Mouse (Mus musculus) hindbrain, embryonic 10.5 days (tissue): Measurements from ENCODE around the gene Kncn. TPM values are rescaled to one million over a fixed set of nuclear protein-coding genes. Genes with fewer than 3 reads are reported as not detected.

Source experiments
- DNase-seq: peaks from one replicate; pipeline ENCODE4 v3.0.0-alpha.2; 2017; ENCODE audit warnings: low spot score
- H3K27ac ChIP-seq: fragments of 300-500 bp; sonication (generic); 2 replicates; pipeline ENCODE4 v1.5.1; 2016; ENCODE audit warnings: mild to moderate bottlenecking, moderate library complexity
- H3K27me3 ChIP-seq: fragments of 300-500 bp; sonication (generic); 2 replicates; pipeline ENCODE4 v1.6.1; 2016; ENCODE audit warnings: mild to moderate bottlenecking; ENCODE audit not compliant: poor library complexity, insufficient read depth, severe bottlenecking
- H3K36me3 ChIP-seq: fragments of 300-500 bp; sonication (generic); 2 replicates; pipeline ENCODE4 v1.6.1; 2016; ENCODE audit warnings: mild to moderate bottlenecking, moderate library complexity
- H3K4me1 ChIP-seq: fragments of 300-500 bp; sonication (generic); replicated peaks from 2 replicates; pipeline ENCODE4 v1.6.1; 2016; ENCODE audit warnings: mild to moderate bottlenecking
- H3K4me3 ChIP-seq: fragments of 300-500 bp; sonication (generic); 2 replicates; pipeline ENCODE4 v1.5.1; 2016; ENCODE audit warnings: mild to moderate bottlenecking, moderate library complexity
- H3K9me3 ChIP-seq: fragments of 300-500 bp; sonication (generic); 2 replicates; pipeline ENCODE4 v1.6.1; 2016; ENCODE audit warnings: mild to moderate bottlenecking, moderate library complexity
- WGBS: fragments of 180-500 bp; shearing (Covaris S2); methylation state at CpG from one replicate; pipeline ENCODE4 v1.1.7; 2016; 5-methylcytosine and 5-hydroxymethylcytosine counted together
- polyA plus RNA-seq: library from polyadenylated mRNA; unstranded; fragments of >200 nt; fragmentation: Nextera tagmentation; extraction: Ambion mirVana; gene quantifications from 2 replicates; pipeline ENCODE4 v1.2.1, GENCODE M21; 2016

Gene Kncn
- polyA plus RNA-seq, 1 experiment from 2014 or later: not detected

DNA sequence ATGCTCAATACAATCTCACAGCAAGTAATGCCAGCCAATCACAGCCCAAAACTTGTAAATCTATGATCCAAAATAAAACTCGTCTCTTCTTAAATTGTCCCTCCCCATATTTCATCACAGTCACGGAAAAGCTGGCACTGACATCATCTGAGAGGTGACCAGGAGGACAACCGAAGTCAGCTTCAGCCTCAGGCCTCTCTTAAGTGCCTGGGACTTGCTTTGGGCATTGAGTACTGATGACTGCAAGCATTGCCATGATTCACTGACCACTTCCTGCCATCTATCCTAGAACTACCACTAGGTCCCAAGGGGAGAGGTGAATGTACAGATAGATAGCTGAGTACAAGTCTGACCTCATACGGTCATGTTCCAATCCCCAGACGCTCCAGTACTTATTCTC, 38.5 kb downstream of the Kncn start:
- no peak overlapping the region for H3K27ac ChIP-seq
- H3K4me1 ChIP-seq: peaks cover 7% of the 10 kb centered on the region; the same call in 1 of the 2 replicates
- H3K36me3 ChIP-seq: no peaks in the 10 kb centered on the region
- 89% methylated on average over 5 of the region's 5 CpGs for WGBS
- no peaks in the 10 kb centered on the region for H3K9me3 ChIP-seq
- H3K27me3 ChIP-seq: peaks cover 66% of the 10 kb centered on the region
- DNase-seq: no peak
- H3K4me3 ChIP-seq: no peak overlapping the region

DNA sequence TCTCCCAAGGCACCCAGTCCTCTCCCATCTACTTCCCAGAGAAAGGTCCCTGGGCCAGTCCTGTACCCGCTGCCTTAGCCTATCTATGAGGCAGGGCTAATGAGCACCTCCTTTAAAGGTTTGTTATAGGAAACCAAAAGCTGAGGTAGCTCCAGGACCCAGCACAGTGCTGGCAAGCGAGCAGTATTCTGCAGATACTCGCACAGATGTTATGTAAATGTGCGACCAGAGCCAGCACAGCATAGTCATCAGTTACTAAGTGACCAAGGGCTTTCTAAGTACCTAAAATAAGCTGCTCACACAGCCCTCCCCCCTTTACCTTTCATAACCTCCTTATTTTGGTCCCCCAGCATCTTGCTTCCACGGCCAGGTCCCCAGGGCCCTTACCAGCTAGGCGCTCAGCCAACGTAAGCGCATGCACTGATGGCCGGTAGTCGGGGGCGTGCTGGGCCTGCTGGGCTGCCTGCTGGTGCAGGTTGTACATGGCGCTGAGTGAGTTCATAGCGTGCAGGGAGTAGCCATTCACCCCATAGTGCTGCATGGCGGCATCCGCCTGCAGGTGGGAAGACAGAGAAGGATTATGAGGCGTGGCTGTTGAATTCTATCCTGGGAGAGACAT, 39.2 kb downstream of the Kncn start:
- H3K27ac ChIP-seq: no peak overlapping the region
- no peaks in the 10 kb centered on the region for H3K36me3 ChIP-seq
- H3K4me1 ChIP-seq: peaks cover under 1% of the 10 kb centered on the region; the same call in 1 of the 2 replicates
- 79% methylated on average over 16 of the region's 16 CpGs for WGBS
- DNase-seq: no peak
- no peak overlapping the region for H3K4me3 ChIP-seq
- H3K9me3 ChIP-seq: no peaks in the 10 kb centered on the region
- peaks cover 66% of the 10 kb centered on the region for H3K27me3 ChIP-seq

DNA sequence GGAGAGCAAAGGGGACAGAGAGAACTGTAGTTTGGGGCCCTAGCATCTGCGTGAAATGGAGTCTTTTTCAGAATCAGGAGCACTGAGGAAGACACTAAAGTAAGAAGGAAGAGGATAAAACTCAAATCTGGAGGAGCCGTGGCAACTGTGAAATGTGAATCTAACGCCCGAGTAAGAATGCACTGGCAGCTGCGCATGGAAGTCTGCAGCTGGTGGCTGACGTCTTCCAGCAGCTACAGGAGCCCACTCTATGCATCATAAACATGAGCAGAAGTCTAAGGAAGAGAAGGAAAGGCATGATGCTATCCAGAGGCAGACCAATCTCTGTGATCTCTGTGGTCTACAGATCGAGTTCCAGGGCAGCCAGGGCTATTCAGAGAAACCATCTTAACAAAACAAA, 43.4 kb downstream of the Kncn start:
- Histone ChIP-seq H3K36me3 (no peaks in the 10 kb centered on the region), H3K4me1 (0 out of 2 replicates have a peak, but pooled peaks cover 3% of the 10 kb centered on the region), H3K27ac (no peak overlapping the region), H3K9me3 (no peaks in the 10 kb centered on the region), H3K4me3 (no peak overlapping the region), H3K27me3 (peaks cover 75% of the 10 kb centered on the region)
- DNase-seq: no peak
- 66% methylated on average over 7 of the region's 7 CpGs for WGBS

DNA sequence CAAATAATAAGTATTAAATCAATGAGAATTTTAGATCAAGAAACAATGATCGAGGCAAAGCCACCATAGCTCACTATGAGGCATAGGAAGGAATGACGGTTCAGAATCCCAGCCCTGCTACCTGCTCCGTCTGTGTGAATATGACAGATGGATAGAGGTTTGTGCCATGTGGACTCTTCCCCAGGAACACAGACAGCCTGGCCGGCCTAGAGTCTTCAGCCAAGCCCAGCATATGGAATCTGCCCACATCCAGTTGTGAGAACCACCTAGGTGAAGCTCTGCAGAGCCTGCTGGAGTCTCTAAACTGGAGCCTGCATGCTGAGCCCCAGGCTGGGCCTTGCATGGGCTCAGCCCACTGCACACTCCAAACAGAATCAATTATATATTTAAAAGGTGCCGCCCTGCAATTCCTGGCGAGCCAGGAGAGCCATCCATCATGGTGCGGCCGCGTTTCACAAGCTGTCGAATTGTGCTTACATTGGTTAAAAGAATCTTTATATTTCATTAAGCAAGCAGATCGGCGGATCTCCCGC, 47.4 kb downstream of the Kncn start:
- no peaks in the 10 kb centered on the region for H3K9me3 ChIP-seq
- no peaks in the 10 kb centered on the region for H3K36me3 ChIP-seq
- H3K4me3 ChIP-seq: no peak overlapping the region
- DNase-seq: no peak
- peaks cover 96% of the 10 kb centered on the region for H3K27me3 ChIP-seq
- peaks cover 22% of the 10 kb centered on the region for H3K4me1 ChIP-seq
- WGBS: 61% methylated on average over 13 of the region's 13 CpGs
- no peak overlapping the region for H3K27ac ChIP-seq

DNA sequence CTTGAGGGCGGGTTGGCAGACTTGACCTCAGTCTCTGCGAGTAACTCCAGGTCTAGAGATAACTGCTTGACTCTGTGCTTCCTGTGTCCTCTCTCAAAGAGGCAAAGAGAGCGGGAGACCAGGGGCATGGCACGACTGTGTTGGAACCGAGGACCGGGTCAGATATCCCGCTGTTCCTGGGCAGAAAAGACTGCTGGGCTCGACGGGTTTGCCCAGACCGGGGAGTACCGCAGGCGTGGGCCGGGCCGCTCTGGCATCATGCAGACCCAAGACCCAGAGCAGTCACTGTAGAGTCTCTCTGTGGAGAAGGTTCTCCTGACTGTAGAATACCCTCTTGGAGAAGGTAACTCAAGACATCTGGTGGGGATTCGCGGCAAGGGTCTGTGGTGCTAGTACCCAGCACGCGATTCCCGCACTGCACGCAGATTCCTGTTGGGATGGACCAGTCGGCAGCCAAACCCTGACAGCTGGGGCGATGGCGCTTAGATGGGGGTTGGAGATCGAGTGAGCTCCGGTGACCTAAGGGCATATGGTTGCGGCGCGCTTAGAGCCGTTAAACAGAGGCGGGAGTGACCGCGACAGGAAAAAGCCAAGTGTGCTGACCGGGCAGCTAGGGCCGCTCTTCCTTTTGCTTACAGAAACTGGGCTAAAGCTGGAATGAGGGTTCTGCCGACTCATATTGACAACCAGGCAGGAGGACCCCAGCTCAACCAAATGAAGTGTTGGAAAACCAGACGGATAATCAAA, 51.8 kb downstream of the Kncn start:
- WGBS: under 1% methylated on average over 36 of the region's 36 CpGs
- peaks cover 47% of the 10 kb centered on the region for H3K4me1 ChIP-seq
- H3K36me3 ChIP-seq: no peaks in the 10 kb centered on the region
- no peaks in the 10 kb centered on the region for H3K9me3 ChIP-seq
- H3K4me3 ChIP-seq: peak overlapping the region; percentile 36
- H3K27me3 ChIP-seq: peaks cover 100% of the 10 kb centered on the region
- H3K27ac ChIP-seq: no peak overlapping the region
- DNase-seq: peak; percentile 66

DNA sequence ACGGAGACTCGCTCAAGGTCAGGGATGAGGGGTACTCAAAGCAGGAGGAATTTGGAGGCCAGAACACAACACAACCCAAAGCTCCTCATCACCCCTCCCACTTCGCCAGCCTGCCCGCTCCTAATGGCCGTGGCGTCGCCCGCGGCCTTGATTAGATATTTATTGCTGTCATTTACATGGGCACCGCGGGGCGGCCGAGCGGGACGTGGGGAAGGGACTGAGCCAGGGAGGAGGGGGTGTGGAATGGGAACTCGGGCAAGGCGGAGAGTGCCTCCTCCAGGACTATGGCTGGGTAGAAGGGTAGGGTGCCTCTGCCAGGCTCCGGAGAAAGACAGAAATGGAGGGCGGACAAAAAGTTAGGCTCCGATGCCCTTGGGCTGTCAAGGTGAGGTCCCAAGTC, 52.4 kb downstream of the Kncn start:
- Histone ChIP-seq H3K36me3 (no peaks in the 10 kb centered on the region), H3K27ac (no peak overlapping the region), H3K9me3 (no peaks in the 10 kb centered on the region), H3K27me3 (peaks cover 100% of the 10 kb centered on the region), H3K4me3 (peak overlapping the region; percentile 36), H3K4me1 (peaks cover 46% of the 10 kb centered on the region)
- no peak for DNase-seq
- WGBS: under 1% methylated on average over 20 of the region's 20 CpGs

DNA sequence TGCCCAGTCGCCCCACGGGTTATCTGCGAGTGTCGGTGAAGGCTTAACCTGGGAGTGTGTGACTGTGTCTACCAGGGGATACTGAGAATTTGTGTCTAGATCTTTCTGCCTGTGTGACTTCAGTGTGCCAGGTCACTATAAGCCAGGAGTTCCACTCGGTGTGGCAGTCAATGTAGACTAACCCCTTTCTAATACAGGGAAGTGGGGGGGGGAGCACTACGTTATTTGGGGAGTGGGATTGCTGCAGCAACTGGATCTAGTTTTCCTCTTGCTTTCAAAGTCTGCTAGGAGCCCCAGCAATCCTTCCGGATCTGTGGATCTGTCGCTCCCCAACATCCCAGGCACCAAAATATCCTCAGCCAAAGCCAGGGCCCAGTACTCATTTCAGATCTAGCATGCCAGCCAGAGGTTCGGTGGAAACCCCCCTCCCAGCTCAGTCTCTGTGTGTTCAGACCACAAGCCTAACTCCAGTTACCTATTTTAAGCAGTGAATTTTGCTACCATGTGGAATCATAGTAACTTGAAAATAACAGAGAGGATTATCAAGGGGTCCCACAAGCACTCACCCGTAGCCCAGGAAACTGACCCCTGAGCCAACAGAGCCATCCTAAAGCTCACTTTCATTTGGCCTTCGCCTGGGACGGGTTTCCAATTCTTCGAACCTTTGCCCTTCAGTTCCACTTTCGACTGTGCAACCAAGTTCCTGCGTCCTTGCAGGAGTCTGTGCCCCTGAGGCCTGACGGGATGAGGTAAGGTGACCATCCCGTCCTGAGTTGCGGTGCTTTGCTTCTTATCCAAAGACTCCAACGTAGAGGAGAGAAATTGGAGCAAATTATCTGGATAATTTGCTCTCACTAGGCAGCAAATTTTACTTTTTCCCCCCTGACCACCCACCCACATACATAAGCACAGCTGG, 53.1 kb downstream of the Kncn start:
- Histone ChIP-seq H3K36me3 (no peaks in the 10 kb centered on the region), H3K27me3 (peaks cover 100% of the 10 kb centered on the region), H3K4me3 (peak overlapping the region; percentile 36), H3K27ac (no peak overlapping the region), H3K9me3 (no peaks in the 10 kb centered on the region), H3K4me1 (peaks cover 44% of the 10 kb centered on the region)
- 3% methylated on average over 19 of the region's 19 CpGs for WGBS
- DNase-seq: peak; percentile 49

DNA sequence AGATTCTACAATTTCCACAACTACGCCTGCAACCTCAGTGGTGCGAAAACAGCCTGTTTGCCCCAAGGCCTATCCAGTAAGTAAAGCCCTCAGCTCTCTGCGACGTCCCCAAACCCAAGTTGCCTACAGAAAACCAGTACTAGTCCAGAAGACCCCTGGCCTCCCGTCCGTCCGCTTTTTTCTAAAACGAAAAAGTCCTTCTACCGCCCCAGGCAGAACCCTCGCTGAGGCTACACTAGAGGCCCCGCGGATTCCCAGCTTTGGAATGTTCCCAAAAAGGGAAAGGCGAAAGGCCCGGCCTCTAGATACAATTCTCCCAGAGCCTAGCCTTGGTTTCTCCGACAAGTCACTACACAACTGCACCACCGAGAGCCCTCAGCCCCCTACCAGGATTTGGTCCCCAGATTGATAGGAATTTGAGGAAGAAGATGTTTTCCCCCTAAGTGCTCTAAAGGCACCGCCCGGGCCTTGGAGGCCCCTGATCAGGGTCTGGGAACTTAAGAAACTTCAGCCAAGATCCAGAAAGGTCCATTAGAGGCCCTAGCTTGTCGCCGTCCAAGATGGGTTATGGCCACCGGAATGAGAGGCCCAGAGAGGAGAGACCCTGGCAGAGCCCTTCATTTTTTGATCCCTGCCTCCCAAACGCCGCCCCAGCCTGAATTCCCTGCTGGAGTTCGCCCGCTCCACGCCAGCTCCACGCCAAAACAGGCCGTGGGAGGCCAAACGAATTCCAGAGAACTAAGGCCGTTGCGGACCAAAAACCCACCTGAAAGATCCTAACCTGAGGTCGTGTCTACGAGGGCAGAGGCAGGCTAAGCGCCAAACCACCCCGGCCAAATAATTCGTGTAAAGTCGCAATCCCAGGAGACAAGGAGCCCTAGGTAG, 54.3 kb downstream of the Kncn start:
- Histone ChIP-seq H3K9me3 (no peaks in the 10 kb centered on the region), H3K27ac (0 out of 2 replicates have a peak overlapping the region, but pooled peaks have one; percentile 3), H3K4me3 (peak overlapping the region; percentile 61), H3K27me3 (peaks cover 100% of the 10 kb centered on the region), H3K36me3 (no peaks in the 10 kb centered on the region), H3K4me1 (peaks cover 47% of the 10 kb centered on the region)
- under 1% methylated on average over 37 of the region's 37 CpGs for WGBS
- peak; percentile 70 for DNase-seq

Other genes with a start within 250 kb of the Kncn start
- 0.35 TPM in 1 of 2 replicates, not detected in the other for gene Cyp4b1, start 236.7 kb upstream of the Kncn start, polyA plus RNA-seq
- 31.0 and 33.7 TPM in 2 replicates for gene Efcab14, start 146.7 kb upstream of the Kncn start, polyA plus RNA-seq
- gene Tex38, start 103.4 kb upstream of the Kncn start, polyA plus RNA-seq: 0.20 TPM in 1 of 2 replicates, not detected in the other
- 38.3 and 49.9 TPM in 2 replicates for gene Atpaf1, start 99.6 kb upstream of the Kncn start, polyA plus RNA-seq
- 3.8 and 6.2 TPM in 2 replicates for gene Mob3c, start 56.3 kb upstream of the Kncn start, polyA plus RNA-seq
- 26.0 and 30.7 TPM in 2 replicates for gene Mknk1, start 45.2 kb upstream of the Kncn start, polyA plus RNA-seq
- 0.10 TPM in 1 of 2 replicates, not detected in the other for gene 6430628N08Rik, start 6.3 kb downstream of the Kncn start, polyA plus RNA-seq
- gene Dmbx1, start 55.5 kb downstream of the Kncn start, polyA plus RNA-seq: 3.2 and 4.0 TPM in 2 replicates
- gene Faah, start 133.5 kb downstream of the Kncn start, polyA plus RNA-seq: 2.6 and 4.4 TPM in 2 replicates
- 18.0 and 19.6 TPM in 2 replicates for gene Nsun4, start 169.5 kb downstream of the Kncn start, polyA plus RNA-seq
- 453 and 461 TPM in 2 replicates for gene Uqcrh, start 190.7 kb downstream of the Kncn start, polyA plus RNA-seq
- 68.2 and 78.6 TPM in 2 replicates for gene Lrrc41, start 190.9 kb downstream of the Kncn start, polyA plus RNA-seq
- 57.3 and 75.4 TPM in 2 replicates for gene Rad54l, start 239.3 kb downstream of the Kncn start, polyA plus RNA-seq
- gene Pomgnt1, start 239.4 kb downstream of the Kncn start, polyA plus RNA-seq: 51.9 and 55.0 TPM in 2 replicates